Mouse (Mus musculus) heart, adult 2 months (tissue): Measurements from ENCODE around the gene Dnajb5.

Experiments used
- CTCF ChIP-seq: fragments of 200-600 bp; IDR thresholded peaks from 2 replicates; pipeline ENCODE4 v1.8.1; 2022; ENCODE audit warnings: antibody characterized with exemption, mild to moderate bottlenecking, moderate library complexity
- POLR2A ChIP-seq: fragments of 200-500 bp; IDR thresholded peaks from 2 replicates; pipeline ENCODE4 v1.6.1; 2011; ENCODE audit warnings: mild to moderate bottlenecking, low read depth, low read length, control low read depth; ENCODE audit not compliant: insufficient read depth

GRCm38 (mm10) chr4:42952563-42952962, 2.9 kb downstream of the Dnajb5 start:
- TF ChIP-seq CTCF (no peak), POLR2A (peak; percentile 78)
